9 mouse cellular contexts compared by ENCODE assay signal in the genomic region with DNA sequence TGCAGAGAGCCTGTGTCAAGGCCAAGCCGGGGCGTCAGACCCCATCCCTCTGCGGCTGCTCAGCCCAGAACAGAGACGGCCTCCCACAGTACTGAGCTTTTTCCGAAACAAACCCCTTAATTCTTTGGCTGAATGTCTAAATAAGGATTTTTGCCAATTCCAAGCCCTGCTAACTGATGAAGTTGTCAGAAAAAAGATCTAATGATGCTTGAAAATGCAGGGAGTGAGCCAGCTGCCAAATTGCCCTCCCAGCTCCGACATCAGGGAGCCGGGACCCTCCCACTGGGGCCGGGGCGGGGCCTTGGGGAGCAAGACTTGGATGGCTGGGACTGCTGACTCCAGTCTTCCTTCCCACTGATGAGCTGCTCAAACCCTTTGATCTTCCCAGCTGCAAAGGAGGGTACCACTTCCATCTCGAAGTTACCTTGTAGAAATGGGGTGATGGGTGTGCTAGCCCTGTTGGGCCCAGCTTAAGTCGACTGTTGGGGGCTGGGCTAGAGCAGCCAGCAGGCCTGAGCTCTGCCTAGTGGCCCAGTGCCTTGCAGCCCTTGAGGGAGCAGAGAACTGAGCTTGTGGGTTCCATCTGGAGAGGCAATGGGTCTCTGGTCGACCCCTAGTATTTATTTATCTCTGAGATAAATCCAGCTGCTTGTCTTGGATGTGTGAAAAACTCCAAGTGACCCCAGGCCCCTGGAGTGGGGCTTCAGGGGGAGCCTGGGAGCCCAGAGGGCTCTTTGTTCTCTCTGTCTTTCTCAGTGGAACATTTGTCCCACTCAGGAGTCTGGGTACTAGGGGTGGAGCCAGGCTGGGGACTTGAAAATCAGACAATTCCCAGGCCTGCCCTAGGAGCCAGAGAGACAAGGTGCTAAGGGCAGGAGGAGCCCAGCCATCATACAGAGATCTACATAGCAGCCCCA. TPM values are rescaled to one million over a fixed set of nuclear protein-coding genes. Genes with fewer than 3 reads are reported as not detected.
A peak's percentile ranks its signal among the peaks of the same experiment; 100 is the strongest.
DNase-seq lines count a peak whose midpoint lies in the region; ATAC-seq lines count a peak whose summit lies in the region.
"Had no signal": no experiment of that assay in that cellular context is flagged by ENCODE, and none has a peak within 500 bp of the region (broad histone marks: within the 10 kb centered on the region; RNA-seq: fewer than 3 reads in every experiment).

No protein-coding gene starts in this region.

- ATAC-seq in midbrain, embryonic 15.5 days (replicated peaks): peak; percentile 27; the same call in 1 of the 2 replicates
- ATAC-seq in midbrain, embryonic 13.5 days: no peak
- peak; percentile 85 for ATAC-seq in intestine, embryonic 16.5 days
- 0 out of 2 replicates have a peak, but pooled peaks have one; percentile 17 for ATAC-seq in neural tube, embryonic 15.5 days (ENCODE audit: low FRiP score)

- WGBS in midbrain, embryonic 15.5 days: 21% methylated on average over 12 of the region's 12 CpGs
- 31% methylated on average over 12 of the region's 12 CpGs for WGBS in midbrain, embryonic 13.5 days
- WGBS in intestine, embryonic 16.5 days: 24% methylated on average over 12 of the region's 12 CpGs
- 21% methylated on average over 12 of the region's 12 CpGs for WGBS in neural tube, embryonic 15.5 days

- H3K27ac ChIP-seq in midbrain, embryonic 15.5 days: no peak overlapping the region
- no peak overlapping the region for H3K27ac ChIP-seq in midbrain, embryonic 13.5 days
- H3K27ac ChIP-seq in intestine, embryonic 16.5 days (ENCODE audit: low read length): peak overlapping the region; percentile 84
- peak overlapping the region; percentile 45; the same call in 1 of the 2 replicates for H3K27ac ChIP-seq in neural tube, embryonic 15.5 days (replicated peaks)

- no peak overlapping the region for H3K4me2 ChIP-seq in midbrain, embryonic 15.5 days
- no peak overlapping the region for H3K4me2 ChIP-seq in midbrain, embryonic 13.5 days (replicated peaks)
- H3K4me2 ChIP-seq in intestine, embryonic 16.5 days (ENCODE audit: low read depth, low read length): no peak overlapping the region
- no peak overlapping the region for H3K4me2 ChIP-seq in neural tube, embryonic 15.5 days

- DNase-seq in frontal cortex, postnatal 10 days (ENCODE audit: low spot score in 2 of 2): peak; percentile 25 to 34
- no peak for DNase-seq in frontal cortex, postnatal 25 days (ENCODE audit: low spot score in 2 of 2)
- DNase-seq in thymus, postnatal 36 days: no peak
- no peak for DNase-seq in natural killer cell, adult 2 months (ENCODE audit: low spot score in 2 of 2)

- H3K4me1 ChIP-seq in midbrain, embryonic 15.5 days: no peaks in the 10 kb centered on the region
- H3K4me1 ChIP-seq in midbrain, embryonic 13.5 days (replicated peaks): peaks cover 8% of the 10 kb centered on the region; the same call in 1 of the 2 replicates
- peaks cover 6% of the 10 kb centered on the region for H3K4me1 ChIP-seq in intestine, embryonic 16.5 days (ENCODE audit: control insufficient read depth, insufficient read depth, low read length)
- H3K4me1 ChIP-seq in neural tube, embryonic 15.5 days: peaks cover 9% of the 10 kb centered on the region

- no peak overlapping the region for H3K4me3 ChIP-seq in midbrain, embryonic 15.5 days
- no peak overlapping the region for H3K4me3 ChIP-seq in midbrain, embryonic 13.5 days (replicated peaks)
- H3K4me3 ChIP-seq in intestine, embryonic 16.5 days (ENCODE audit: low read length): no peak overlapping the region
- no peak overlapping the region for H3K4me3 ChIP-seq in neural tube, embryonic 15.5 days (replicated peaks)
- H3K4me3 ChIP-seq: megakaryocyte, embryonic 14.5 days had no signal

- no peaks in the 10 kb centered on the region for H3K9me3 ChIP-seq in midbrain, embryonic 15.5 days
- H3K9me3 ChIP-seq in midbrain, embryonic 13.5 days: no peaks in the 10 kb centered on the region
- no peaks in the 10 kb centered on the region for H3K9me3 ChIP-seq in intestine, embryonic 16.5 days (ENCODE audit: control insufficient read depth, low read length)
- H3K9me3 ChIP-seq in neural tube, embryonic 15.5 days (replicated peaks): 0 out of 2 replicates have a peak, but pooled peaks cover 2% of the 10 kb centered on the region
- H3K9me3 ChIP-seq: megakaryocyte, embryonic 14.5 days had no signal

- H3K9ac ChIP-seq in midbrain, embryonic 15.5 days: no peak overlapping the region
- H3K9ac ChIP-seq in midbrain, embryonic 13.5 days (replicated peaks): no peak overlapping the region
- H3K9ac ChIP-seq in intestine, embryonic 16.5 days (ENCODE audit: low read depth, low read length): no peak overlapping the region
- H3K9ac ChIP-seq in neural tube, embryonic 15.5 days (replicated peaks): no peak overlapping the region

- no peaks in the 10 kb centered on the region for H3K27me3 ChIP-seq in midbrain, embryonic 15.5 days (replicated peaks)
- no peaks in the 10 kb centered on the region for H3K27me3 ChIP-seq in midbrain, embryonic 13.5 days
- no peaks in the 10 kb centered on the region for H3K27me3 ChIP-seq in intestine, embryonic 16.5 days (replicated peaks; ENCODE audit: control insufficient read depth, insufficient read depth, low read length)
- H3K27me3 ChIP-seq in neural tube, embryonic 15.5 days (replicated peaks): no peaks in the 10 kb centered on the region

- no peaks in the 10 kb centered on the region for H3K36me3 ChIP-seq in midbrain, embryonic 15.5 days (replicated peaks)
- no peaks in the 10 kb centered on the region for H3K36me3 ChIP-seq in midbrain, embryonic 13.5 days
- no peaks in the 10 kb centered on the region for H3K36me3 ChIP-seq in intestine, embryonic 16.5 days (ENCODE audit: control insufficient read depth, insufficient read depth, low read length)
- H3K36me3 ChIP-seq in neural tube, embryonic 15.5 days: no peaks in the 10 kb centered on the region

RNA-seq across cellular contexts. Expression of gene Cib4, which starts 19.5 kb away (rescaled TPM):
- not detected in 2 replicates for polyA plus RNA-seq in midbrain, embryonic 15.5 days (2015; fragmentation: Nextera tagmentation; extraction: Ambion mirVana)
- polyA plus RNA-seq in midbrain, embryonic 13.5 days (2015; fragmentation: Nextera tagmentation; extraction: Ambion mirVana): not detected in 2 replicates
- polyA plus RNA-seq in intestine, embryonic 16.5 days (2015; fragmentation: Nextera tagmentation; extraction: Ambion mirVana): not detected in 2 replicates
- not detected in 2 replicates for polyA plus RNA-seq in neural tube, embryonic 15.5 days (2015; fragmentation: Nextera tagmentation; extraction: Ambion mirVana)

Comparison
In these comparisons a context has a peak if more than half of its experiments do, and no peak if none do; other contexts are left out.
1. DNase-seq: peak in frontal cortex, postnatal 10 days (2 of 2); none in frontal cortex, postnatal 25 days (0 of 2), thymus, postnatal 36 days (0 of 2) and natural killer cell, adult 2 months (0 of 2).
2. H3K27ac ChIP-seq: peak in intestine, embryonic 16.5 days (single experiment) and neural tube, embryonic 15.5 days (single experiment); none in midbrain, embryonic 15.5 days (single experiment) and midbrain, embryonic 13.5 days (single experiment).